Mouse (Mus musculus): ENCODE measurements at regions not wholly inside any gene's neighbourhood (a gene's known extent, or its start where the extent isn't known, plus 50 kb on each side); places are given as distances from the start of the nearest gene placed in this dataset.
A peak's percentile ranks its signal among the peaks of the same experiment; 100 is the strongest.
"Not testable (repeated sequence)": the region's sequence is repeated elsewhere in the genome, so short reads cannot be mapped to it uniquely, and the experiment has no call there.

DNA sequence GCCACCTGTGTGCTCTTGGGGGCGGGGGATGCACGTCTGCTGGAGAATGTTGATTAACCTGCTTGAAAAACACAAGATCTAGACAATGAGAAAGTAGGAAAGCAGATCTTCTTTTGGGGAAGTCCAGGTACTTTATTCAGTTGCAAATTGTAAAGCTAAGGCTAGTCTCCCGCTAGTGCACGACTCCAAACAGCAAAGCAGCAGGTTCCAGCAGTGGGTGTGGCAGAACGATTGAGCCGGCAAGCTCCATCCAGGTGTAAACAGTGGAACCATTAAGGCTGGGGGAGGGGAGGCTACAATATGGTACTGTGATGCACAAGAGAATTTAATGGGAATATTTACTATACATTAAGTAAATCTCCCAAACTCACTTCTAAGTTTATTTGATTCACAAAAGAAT is 448.6 kb upstream of the Cobl start:
- not testable (repeated sequence) for H3K4me2 ChIP-seq (replicated peaks); H3K4me1 ChIP-seq (replicated peaks); H3K27me3 ChIP-seq (replicated peaks); H3K36me3 ChIP-seq; ATAC-seq; H3K27ac ChIP-seq; H3K9me3 ChIP-seq; H3K4me3 ChIP-seq (replicated peaks); H3K9ac ChIP-seq
- 32% methylated on average over 6 of the region's 6 CpGs for WGBS

DNA sequence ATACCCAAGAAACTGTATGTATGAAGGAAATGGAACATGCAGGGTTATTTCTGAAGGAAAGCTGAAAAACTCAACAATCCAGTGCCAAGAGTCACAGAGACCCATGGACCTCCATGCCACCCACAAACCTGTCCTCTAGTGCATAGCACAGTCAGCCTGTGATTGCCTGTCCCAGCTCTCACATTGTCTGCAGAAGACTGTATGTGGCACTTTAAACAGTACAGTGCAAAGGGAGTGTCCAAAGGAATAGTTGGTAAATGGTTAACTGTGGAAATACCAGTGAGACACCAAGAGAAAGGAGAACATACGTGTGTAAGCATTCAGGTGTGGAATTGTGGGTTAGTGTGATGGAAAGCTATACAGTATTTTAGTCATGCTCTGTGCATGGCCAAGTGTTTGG is 409.0 kb upstream of the Cobl start:
- H3K9me3 ChIP-seq: no peaks in the 10 kb centered on the region
- H3K27me3 ChIP-seq (replicated peaks): no peaks in the 10 kb centered on the region
- H3K4me1 ChIP-seq (replicated peaks): no peaks in the 10 kb centered on the region
- no peak overlapping the region for H3K4me3 ChIP-seq (replicated peaks)
- 59% methylated on average over 1 of the region's 1 CpGs for WGBS
- peak; percentile 55; the same call in 1 of the 2 replicates for ATAC-seq
- no peak overlapping the region for H3K27ac ChIP-seq
- H3K9ac ChIP-seq: no peak overlapping the region
- no peaks in the 10 kb centered on the region for H3K36me3 ChIP-seq
- no peak overlapping the region for H3K4me2 ChIP-seq (replicated peaks)

DNA sequence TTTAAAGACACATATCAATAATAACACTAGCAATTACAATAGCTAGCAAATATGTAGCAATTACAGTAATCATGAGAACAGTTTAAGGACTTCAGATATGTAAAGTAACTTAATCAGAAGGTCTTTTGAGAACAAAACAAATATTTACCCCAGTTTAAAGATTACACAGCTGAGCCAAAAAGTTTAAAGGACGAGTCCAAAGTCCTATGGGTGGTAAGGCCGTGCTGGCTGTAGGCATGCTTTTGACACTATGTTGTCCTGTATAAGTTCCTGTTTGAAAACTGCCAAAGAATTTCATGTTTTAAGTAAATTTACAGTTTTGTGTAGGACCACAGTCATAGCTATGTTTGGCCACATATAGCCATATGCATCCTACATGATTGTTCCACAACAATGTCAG is 408.0 kb upstream of the Cobl start:
- Histone ChIP-seq H3K27me3 (replicated peaks) (no peaks in the 10 kb centered on the region), H3K27ac (no peak overlapping the region), H3K4me1 (replicated peaks) (no peaks in the 10 kb centered on the region), H3K36me3 (no peaks in the 10 kb centered on the region), H3K4me3 (replicated peaks) (no peak overlapping the region), H3K9me3 (no peaks in the 10 kb centered on the region), H3K4me2 (replicated peaks) (no peak overlapping the region), H3K9ac (no peak overlapping the region)
- ATAC-seq: peak; percentile 94
- WGBS: 48% methylated on average over 2 of the region's 2 CpGs

DNA sequence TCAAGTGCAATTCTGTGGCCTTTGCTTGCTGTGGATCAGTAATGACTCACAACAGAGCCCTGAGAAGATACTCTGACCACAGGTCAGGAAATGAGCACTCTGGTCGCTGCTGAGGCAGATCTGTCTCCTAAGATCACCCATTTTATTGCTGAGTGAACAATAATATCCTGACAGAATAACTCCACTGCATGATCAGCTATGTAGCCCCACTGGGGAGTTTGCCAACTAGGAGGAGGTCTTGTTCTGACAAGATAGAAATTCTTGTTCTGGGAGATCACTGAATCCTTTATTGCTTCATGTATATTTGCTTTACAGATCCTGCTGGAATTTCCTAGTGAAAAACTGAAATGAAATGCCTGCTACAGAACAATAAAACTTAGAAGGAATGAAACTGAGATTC is 407.6 kb upstream of the Cobl start:
- Histone ChIP-seq H3K4me3 (replicated peaks) (no peak overlapping the region), H3K36me3 (no peaks in the 10 kb centered on the region), H3K9ac (no peak overlapping the region), H3K9me3 (no peaks in the 10 kb centered on the region), H3K4me1 (replicated peaks) (no peaks in the 10 kb centered on the region), H3K27ac (no peak overlapping the region), H3K4me2 (replicated peaks) (no peak overlapping the region), H3K27me3 (replicated peaks) (no peaks in the 10 kb centered on the region)
- ATAC-seq: peak; percentile 88
- WGBS: 30% methylated on average over 1 of the region's 1 CpGs

DNA sequence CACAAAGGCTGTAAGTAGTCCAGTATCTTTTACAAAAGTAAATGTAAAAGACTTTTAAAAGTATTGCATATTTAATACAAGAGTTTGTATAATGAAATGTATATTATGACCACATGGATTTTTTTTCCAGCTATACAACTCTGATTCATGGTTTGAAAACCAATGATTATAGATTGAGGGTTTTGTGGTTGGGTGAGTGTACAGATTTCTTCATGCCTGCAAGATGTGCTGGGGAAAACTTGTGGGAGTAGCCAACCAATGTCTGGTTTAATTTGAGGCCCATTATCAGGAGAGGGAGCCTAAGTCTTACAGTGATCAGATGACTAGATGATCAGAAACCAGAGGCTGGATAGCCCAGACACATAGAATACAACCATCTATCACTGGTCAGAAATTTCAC is 402.8 kb upstream of the Cobl start:
- Histone ChIP-seq H3K4me3 (replicated peaks) (no peak overlapping the region), H3K9ac (no peak overlapping the region), H3K27me3 (replicated peaks) (no peaks in the 10 kb centered on the region), H3K36me3 (no peaks in the 10 kb centered on the region), H3K4me2 (replicated peaks) (no peak overlapping the region), H3K27ac (no peak overlapping the region), H3K9me3 (no peaks in the 10 kb centered on the region), H3K4me1 (replicated peaks) (no peaks in the 10 kb centered on the region)
- ATAC-seq: no peak

DNA sequence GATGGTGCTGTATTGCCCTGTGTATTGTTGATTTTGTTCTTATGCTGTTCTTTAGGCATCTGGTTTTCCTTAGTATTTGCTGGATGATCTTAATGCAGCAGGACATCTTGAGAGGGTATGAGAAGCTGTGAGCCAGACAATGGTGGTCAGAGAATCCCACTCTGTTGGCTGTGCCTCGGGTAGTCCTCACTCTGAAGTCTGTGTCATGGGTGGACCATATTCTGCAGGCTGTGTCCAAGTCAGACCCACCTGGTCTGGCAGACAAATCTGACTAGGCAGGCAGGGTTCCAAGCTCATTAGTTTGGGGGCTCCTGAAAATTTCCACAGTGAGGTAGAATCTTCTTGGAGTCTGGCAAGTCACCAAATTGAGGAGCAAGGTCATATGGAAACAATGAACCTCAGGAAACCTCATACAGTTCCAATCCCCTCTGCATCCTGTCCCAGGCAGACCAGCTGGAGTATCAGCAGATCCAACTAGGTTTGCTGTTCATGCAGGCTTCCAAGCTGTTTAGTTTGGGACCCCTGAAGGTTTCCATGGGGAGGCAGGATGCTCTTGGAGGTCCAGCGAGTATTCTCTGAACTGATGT is 400.4 kb upstream of the Cobl start:
- Histone ChIP-seq H3K9ac (no peak overlapping the region), H3K9me3 (no peaks in the 10 kb centered on the region), H3K36me3 (no peaks in the 10 kb centered on the region), H3K27me3 (replicated peaks) (no peaks in the 10 kb centered on the region), H3K4me3 (replicated peaks) (no peak overlapping the region), H3K4me2 (replicated peaks) (no peak overlapping the region), H3K4me1 (replicated peaks) (no peaks in the 10 kb centered on the region), H3K27ac (no peak overlapping the region)
- 73% methylated on average over 2 of the region's 2 CpGs for WGBS
- no peak for ATAC-seq

DNA sequence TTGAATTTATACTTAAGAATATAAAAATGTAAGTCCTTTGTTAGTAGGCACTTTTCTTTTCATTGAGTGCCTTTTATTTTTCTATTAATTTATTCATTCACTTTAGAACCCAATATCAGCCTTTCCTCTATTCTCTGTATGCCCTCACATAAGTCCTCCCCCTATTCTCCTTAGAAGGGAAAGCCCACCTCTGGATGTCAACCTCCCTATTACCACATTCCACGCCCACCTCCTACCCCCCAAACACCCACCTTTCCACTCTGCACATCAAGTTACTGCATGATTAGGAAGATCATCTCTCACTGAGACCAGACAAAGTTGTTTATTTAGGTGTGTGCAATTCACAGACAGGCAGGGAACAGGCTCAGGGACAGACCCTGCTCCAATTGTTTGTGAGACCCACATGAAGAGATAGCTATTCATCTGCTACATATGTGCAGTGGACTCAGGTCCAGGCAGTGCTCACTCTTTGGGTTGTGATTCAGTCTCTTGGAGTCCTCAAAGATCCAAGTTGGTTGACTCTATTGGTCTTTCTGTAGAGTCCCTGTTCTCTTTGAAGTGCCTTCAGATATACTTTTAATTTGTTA is 394.7 kb upstream of the Cobl start:
- H3K27ac ChIP-seq: no peak overlapping the region
- 72% methylated on average over 1 of the region's 1 CpGs for WGBS
- H3K36me3 ChIP-seq: no peaks in the 10 kb centered on the region
- H3K4me2 ChIP-seq (replicated peaks): no peak overlapping the region
- no peaks in the 10 kb centered on the region for H3K27me3 ChIP-seq (replicated peaks)
- no peaks in the 10 kb centered on the region for H3K9me3 ChIP-seq
- H3K9ac ChIP-seq: no peak overlapping the region
- ATAC-seq: no peak; the same call in 1 of the 2 replicates
- no peak overlapping the region for H3K4me3 ChIP-seq (replicated peaks)
- no peaks in the 10 kb centered on the region for H3K4me1 ChIP-seq (replicated peaks)

DNA sequence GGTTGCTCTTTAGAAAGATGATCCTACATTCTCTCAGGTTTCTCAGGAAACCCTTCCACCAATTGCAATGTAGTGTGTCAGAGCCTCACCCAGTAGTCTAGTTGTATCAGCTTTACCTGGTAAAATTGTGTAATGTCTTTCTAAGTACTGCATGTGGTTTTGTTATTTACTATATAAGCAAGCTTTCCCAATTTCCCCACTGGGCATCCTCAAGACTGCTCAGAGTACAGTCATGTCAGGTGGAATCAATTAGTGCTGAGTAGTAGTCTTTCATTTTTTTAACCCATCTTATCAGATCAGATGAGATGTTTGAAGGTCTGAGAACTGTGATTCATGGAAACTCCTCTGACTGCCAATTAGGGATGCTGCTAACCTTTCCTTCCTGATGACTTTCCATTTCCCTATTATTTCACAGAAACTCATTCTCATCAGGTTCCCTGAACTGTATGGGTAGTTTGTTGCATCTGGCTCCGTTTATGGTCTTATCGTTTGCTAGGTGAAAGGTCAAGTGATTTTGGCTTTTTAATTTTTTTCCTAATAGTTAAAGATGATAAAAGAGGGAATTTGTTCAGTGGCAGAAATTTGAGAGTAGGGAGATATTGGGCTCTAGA is 393.6 kb upstream of the Cobl start:
- Histone ChIP-seq H3K36me3 (no peaks in the 10 kb centered on the region), H3K4me2 (replicated peaks) (no peak overlapping the region), H3K27ac (no peak overlapping the region), H3K4me1 (replicated peaks) (no peaks in the 10 kb centered on the region), H3K9ac (no peak overlapping the region), H3K4me3 (replicated peaks) (no peak overlapping the region), H3K9me3 (no peaks in the 10 kb centered on the region), H3K27me3 (replicated peaks) (no peaks in the 10 kb centered on the region)
- 83% methylated on average over 2 of the region's 2 CpGs for WGBS
- ATAC-seq: no peak

DNA sequence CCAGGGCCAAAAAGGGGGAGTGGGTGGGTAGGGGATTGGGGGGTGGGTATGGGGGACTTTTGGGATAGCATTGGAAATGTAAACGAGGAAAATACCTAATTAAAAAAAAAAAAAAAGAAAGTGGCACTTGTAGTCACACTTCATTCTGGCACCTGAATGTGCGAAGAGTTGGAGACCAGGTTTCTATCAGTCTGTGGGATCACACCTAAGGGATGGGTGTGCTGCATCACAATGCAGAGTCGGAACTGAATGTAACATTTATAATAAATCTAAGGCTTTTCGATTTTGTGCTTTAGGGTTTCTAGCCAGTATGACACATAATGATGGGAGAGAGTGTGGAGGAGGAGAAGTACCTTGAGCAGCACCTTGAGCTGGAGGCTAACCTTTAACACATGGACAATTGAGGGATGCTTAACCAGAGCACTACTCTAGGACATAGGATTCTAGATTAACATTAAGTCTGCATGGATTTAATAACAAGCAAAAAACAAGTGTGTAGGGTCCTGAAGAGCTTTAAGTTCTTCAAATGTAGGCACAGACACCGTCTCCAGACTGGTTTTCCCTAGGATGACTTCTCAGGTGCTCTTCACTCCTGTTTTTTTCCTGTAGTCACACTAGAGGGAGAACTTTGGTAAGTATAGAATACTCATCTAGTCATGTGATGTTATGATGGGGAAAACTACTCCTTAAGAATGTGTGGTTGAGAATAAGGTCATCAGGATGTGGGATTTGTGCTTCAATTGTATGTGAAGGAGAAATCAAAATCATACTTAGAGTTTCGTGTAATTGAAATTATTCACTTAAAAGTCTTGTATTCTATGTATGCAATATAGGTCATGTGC is 392.8 kb upstream of the Cobl start:
- Histone ChIP-seq H3K27ac (no peak overlapping the region), H3K4me3 (replicated peaks) (no peak overlapping the region), H3K36me3 (no peaks in the 10 kb centered on the region), H3K4me2 (replicated peaks) (no peak overlapping the region), H3K9ac (no peak overlapping the region), H3K27me3 (replicated peaks) (no peaks in the 10 kb centered on the region), H3K9me3 (no peaks in the 10 kb centered on the region), H3K4me1 (replicated peaks) (no peaks in the 10 kb centered on the region)
- 83% methylated on average over 6 of the region's 6 CpGs for WGBS
- ATAC-seq: peak; percentile 31; the same call in 1 of the 2 replicates

DNA sequence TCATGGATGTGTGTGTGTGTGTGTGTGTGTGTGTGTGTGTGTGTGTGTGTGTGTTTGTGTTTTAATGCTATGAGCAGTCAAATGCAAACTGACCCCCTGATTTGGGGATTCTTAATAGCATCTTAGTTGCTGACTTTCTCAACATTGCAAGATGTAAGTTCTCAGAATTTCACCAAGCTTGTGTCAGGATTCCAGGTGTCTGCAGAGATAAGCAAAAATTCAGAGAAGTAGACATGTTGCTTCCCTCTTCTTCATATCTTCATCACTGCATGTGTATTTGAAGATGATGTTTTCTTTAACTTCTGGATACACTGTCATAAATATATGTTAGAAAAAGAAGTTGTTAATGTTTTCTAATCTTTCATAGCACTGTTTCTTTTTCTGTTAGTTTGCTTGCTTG is 383.0 kb upstream of the Cobl start:
- H3K9me3 ChIP-seq: no peaks in the 10 kb centered on the region
- H3K4me2 ChIP-seq (replicated peaks): no peak overlapping the region
- H3K4me1 ChIP-seq (replicated peaks): no peaks in the 10 kb centered on the region
- no peak for ATAC-seq
- no peak overlapping the region for H3K27ac ChIP-seq
- no peak overlapping the region for H3K9ac ChIP-seq
- no peaks in the 10 kb centered on the region for H3K27me3 ChIP-seq (replicated peaks)
- H3K4me3 ChIP-seq (replicated peaks): no peak overlapping the region
- H3K36me3 ChIP-seq: no peaks in the 10 kb centered on the region

DNA sequence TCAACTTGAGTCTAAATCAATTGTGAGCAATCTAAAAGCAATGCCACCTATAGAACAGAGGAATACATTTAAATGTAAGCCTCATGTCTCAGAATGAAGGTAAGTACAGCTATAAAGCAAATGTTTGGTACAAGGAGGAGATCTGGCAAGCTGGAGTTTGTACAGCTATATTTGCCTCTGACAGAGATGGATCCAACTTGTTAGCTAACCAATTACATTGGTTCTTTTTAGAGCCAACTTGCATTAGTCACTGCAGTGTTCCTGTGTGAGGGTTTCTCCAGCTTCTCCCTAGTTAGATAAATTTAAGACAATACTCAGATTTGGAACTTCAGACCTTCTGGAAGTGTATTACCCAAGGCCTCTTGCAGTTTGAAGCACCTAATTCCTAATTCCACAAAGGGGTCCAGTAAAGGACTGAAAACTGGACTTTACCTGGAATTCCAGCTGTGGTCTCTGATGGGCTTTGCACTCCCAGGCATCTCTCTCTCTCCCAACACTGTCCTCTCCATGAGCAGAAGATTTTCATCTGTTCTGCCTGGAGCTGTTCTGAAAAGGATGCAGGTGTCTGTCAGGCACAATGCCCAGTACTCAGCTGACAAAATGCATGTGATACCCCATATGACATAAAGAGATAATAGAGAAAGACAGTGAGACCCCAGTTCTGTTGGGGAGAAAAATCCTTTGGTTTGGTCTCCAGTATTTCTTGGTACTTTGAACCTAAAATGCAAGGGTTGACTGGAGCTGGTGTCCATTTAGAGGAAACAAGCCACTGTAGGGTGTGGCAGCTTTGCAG is 379.1 kb upstream of the Cobl start:
- Histone ChIP-seq H3K27ac (no peak overlapping the region), H3K27me3 (replicated peaks) (no peaks in the 10 kb centered on the region), H3K4me2 (replicated peaks) (no peak overlapping the region), H3K9ac (no peak overlapping the region), H3K36me3 (no peaks in the 10 kb centered on the region), H3K4me1 (replicated peaks) (no peaks in the 10 kb centered on the region), H3K9me3 (no peaks in the 10 kb centered on the region), H3K4me3 (replicated peaks) (no peak overlapping the region)
- ATAC-seq: no peak

DNA sequence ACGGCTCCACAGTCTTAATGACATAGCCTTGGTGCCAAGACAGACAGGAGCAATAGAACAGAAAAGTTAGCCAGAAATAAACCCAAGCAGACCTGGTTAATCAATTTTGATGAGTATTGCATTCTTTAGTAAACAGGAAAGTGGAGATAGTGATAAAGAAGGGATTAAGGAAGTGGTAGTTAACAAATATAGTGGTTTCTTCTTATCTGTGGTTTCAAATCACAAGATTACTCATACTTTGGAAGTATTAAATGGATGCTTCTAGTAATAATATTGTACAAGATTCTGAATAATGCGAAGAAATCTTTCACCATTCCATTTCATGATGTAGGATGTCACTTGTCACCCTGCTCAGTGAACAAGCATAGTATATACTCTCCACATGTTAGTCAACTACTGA is 376.6 kb upstream of the Cobl start:
- no peak overlapping the region for H3K27ac ChIP-seq
- H3K9me3 ChIP-seq: no peaks in the 10 kb centered on the region
- no peak overlapping the region for H3K9ac ChIP-seq
- ATAC-seq: no peak
- no peaks in the 10 kb centered on the region for H3K36me3 ChIP-seq
- H3K4me3 ChIP-seq (replicated peaks): no peak overlapping the region
- no peak overlapping the region for H3K4me2 ChIP-seq (replicated peaks)
- 74% methylated on average over 2 of the region's 2 CpGs for WGBS
- no peaks in the 10 kb centered on the region for H3K27me3 ChIP-seq (replicated peaks)
- no peaks in the 10 kb centered on the region for H3K4me1 ChIP-seq (replicated peaks)

Measured in intestine, embryonic 15.5 days (tissue).